Mouse (Mus musculus) heart, adult 2 months (tissue): Measurements from ENCODE around the gene Qk.

Experiments used
- CTCF ChIP-seq: fragments of 200-600 bp; IDR thresholded peaks from 2 replicates; pipeline ENCODE4 v1.8.1; 2022; ENCODE audit warnings: antibody characterized with exemption, mild to moderate bottlenecking, moderate library complexity
- POLR2A ChIP-seq: fragments of 200-500 bp; IDR thresholded peaks from 2 replicates; pipeline ENCODE4 v1.6.1; 2011; ENCODE audit warnings: mild to moderate bottlenecking, low read depth, low read length, control low read depth; ENCODE audit not compliant: insufficient read depth

DNA sequence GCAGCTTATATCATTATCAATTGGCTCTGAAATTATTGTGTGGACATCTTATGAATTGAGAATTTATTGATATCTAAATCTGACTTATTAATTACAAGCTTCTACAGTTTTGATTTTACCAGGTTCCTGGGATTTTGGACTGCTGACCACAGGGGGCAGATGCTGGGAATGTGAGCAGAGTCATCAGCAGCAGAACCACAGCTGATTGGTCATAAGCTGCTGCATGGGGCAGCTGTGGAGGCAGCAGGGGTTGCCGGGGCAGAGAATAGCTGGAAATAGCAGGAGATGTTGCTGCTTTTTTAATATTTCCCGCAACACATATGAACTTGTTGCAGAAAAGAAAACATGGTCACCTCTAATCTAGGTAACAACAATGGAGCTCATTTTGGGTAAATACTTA is 40.1 kb downstream of the Qk start:
- TF ChIP-seq CTCF (peak; percentile 45), POLR2A (no peak)
